Mouse (Mus musculus): ENCODE data around the gene Gm8220. TPM values are rescaled to one million over a fixed set of nuclear protein-coding genes. Genes with fewer than 3 reads are reported as not detected.
"Not testable (repeated sequence)": the region's sequence is repeated elsewhere in the genome, so short reads cannot be mapped to it uniquely, and the experiment has no call there.

Gene Gm8220
- polyA plus RNA-seq (2015; fragmentation: Nextera tagmentation; extraction: Ambion mirVana): not detected in 2 replicates

- not testable (repeated sequence) for H3K4me2 ChIP-seq; ATAC-seq (replicated peaks; ENCODE audit: insufficient number of reproducible peaks, insufficient read depth, low FRiP score, low read depth); H3K27ac ChIP-seq; H3K4me1 ChIP-seq (replicated peaks); H3K9me3 ChIP-seq (replicated peaks); H3K4me3 ChIP-seq; H3K36me3 ChIP-seq; H3K9ac ChIP-seq; H3K27me3 ChIP-seq
- 87% methylated on average over 2 of the region's 2 CpGs for WGBS
Observed at GRCm38 (mm10) chr14:44285280-44285679, at the start of gene Gm8220. Gm8220 (plus strand) TSS chr14:44285580.

- Histone ChIP-seq H3K4me1 (replicated peaks) (no peaks in the 10 kb centered on the region), H3K9ac (no peak overlapping the region), H3K9me3 (replicated peaks) (no peaks in the 10 kb centered on the region), H3K4me3 (no peak overlapping the region), H3K27ac (no peak overlapping the region), H3K27me3 (no peaks in the 10 kb centered on the region), H3K4me2 (no peak overlapping the region), H3K36me3 (no peaks in the 10 kb centered on the region)
- no peak for ATAC-seq (replicated peaks; ENCODE audit: insufficient number of reproducible peaks, insufficient read depth, low FRiP score, low read depth)
- WGBS: 84% methylated on average over 16 of the region's 16 CpGs
Observed at GRCm38 (mm10) chr14:44248039-44248438, 37.3 kb upstream of the Gm8220 start.

- 65% methylated on average over 4 of the region's 4 CpGs for WGBS
Observed at GRCm38 (mm10) chr14:44312049-44312448, 26.7 kb downstream of the Gm8220 start.

GRCm38 (mm10) chr14:44338484-44338883 lies 53.1 kb downstream of the Gm8220 start, which contains the start of gene Gm5930:
Gm5930 (minus strand) TSS chr14:44338584.
- not testable (repeated sequence) for H3K4me2 ChIP-seq; ATAC-seq (replicated peaks; ENCODE audit: insufficient number of reproducible peaks, insufficient read depth, low FRiP score, low read depth); H3K27ac ChIP-seq; H3K27me3 ChIP-seq; H3K4me1 ChIP-seq (replicated peaks); H3K9me3 ChIP-seq (replicated peaks); H3K36me3 ChIP-seq; H3K4me3 ChIP-seq; H3K9ac ChIP-seq
- WGBS: 100% methylated on average over 1 of the region's 2 CpGs

More at GRCm38 (mm10) chr14:44312049-44312448, 26.7 kb downstream of the Gm8220 start:
- not testable (repeated sequence) for H3K27me3 ChIP-seq; H3K9me3 ChIP-seq (replicated peaks); H3K4me3 ChIP-seq; H3K36me3 ChIP-seq; H3K4me1 ChIP-seq (replicated peaks); H3K9ac ChIP-seq; ATAC-seq (replicated peaks; ENCODE audit: insufficient number of reproducible peaks, insufficient read depth, low FRiP score, low read depth); H3K27ac ChIP-seq; H3K4me2 ChIP-seq

Other genes with a start within 250 kb of the Gm8220 start
- gene Ear2, start 182.9 kb upstream of the Gm8220 start, polyA plus RNA-seq (2015; fragmentation: Nextera tagmentation; extraction: Ambion mirVana): 0.67 TPM in 1 of 2 replicates, not detected in the other
- not detected in 2 replicates for gene Gm3327, start 161.7 kb upstream of the Gm8220 start, polyA plus RNA-seq (2015; fragmentation: Nextera tagmentation; extraction: Ambion mirVana)
- gene Gm8212, start 87.9 kb upstream of the Gm8220 start, polyA plus RNA-seq (2015; fragmentation: Nextera tagmentation; extraction: Ambion mirVana): not detected in 2 replicates
- gene 4930503E14Rik, start 72.3 kb upstream of the Gm8220 start, polyA plus RNA-seq (2015; fragmentation: Nextera tagmentation; extraction: Ambion mirVana): not detected in 2 replicates
- gene Gm5930, start 53.0 kb downstream of the Gm8220 start, polyA plus RNA-seq (2015; fragmentation: Nextera tagmentation; extraction: Ambion mirVana): not detected in 2 replicates
- not detected in 2 replicates for gene Gm8229, start 79.8 kb downstream of the Gm8220 start, polyA plus RNA-seq (2015; fragmentation: Nextera tagmentation; extraction: Ambion mirVana)
- gene Gm3371, start 125.1 kb downstream of the Gm8220 start, polyA plus RNA-seq (2015; fragmentation: Nextera tagmentation; extraction: Ambion mirVana): not detected in 2 replicates
- not detected in 2 replicates for gene Gm8232, start 148.1 kb downstream of the Gm8220 start, polyA plus RNA-seq (2015; fragmentation: Nextera tagmentation; extraction: Ambion mirVana)
- not detected in 2 replicates for gene BC061237, start 206.9 kb downstream of the Gm8220 start, polyA plus RNA-seq (2015; fragmentation: Nextera tagmentation; extraction: Ambion mirVana)
- not detected in 2 replicates for gene Gm17093, start 232.7 kb downstream of the Gm8220 start, polyA plus RNA-seq (2015; fragmentation: Nextera tagmentation; extraction: Ambion mirVana)

All from heart, embryonic 15.5 days (tissue).